Mouse (Mus musculus) R1 (cell line): ENCODE results near the gene Tnni1.

ENCODE experiments used
- DNase-seq: peaks from one replicate; pipeline ENCODE4 v3.0.0-alpha.2; 2018; ENCODE audit warnings: low read depth, low spot score

The Tnni1 gene

GRCm38 (mm10) chr1:135767324-135767890 lies 11.8 kb upstream of the Tnni1 start:
- DNase-seq = no peak

DNA sequence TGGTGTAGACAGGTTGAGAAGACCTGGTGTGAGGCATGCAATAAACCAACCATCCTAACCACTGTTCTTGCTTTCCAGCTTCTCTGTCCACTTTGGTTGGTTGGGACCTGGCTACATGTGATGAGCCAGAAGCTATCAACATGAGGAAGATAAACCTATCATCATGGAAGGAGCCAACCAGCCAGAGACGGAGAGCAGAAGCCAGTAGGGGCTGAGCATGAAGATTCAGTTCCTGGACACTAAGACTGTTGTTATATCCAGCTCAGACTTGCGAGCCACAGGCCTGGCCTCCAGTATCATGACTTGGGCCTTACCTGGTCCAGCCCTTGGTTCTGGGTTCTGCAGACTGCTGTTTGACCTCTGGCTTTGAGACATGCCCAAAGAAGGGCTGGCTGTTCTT lies 10.8 kb upstream of the Tnni1 start:
- no peak for DNase-seq

DNA sequence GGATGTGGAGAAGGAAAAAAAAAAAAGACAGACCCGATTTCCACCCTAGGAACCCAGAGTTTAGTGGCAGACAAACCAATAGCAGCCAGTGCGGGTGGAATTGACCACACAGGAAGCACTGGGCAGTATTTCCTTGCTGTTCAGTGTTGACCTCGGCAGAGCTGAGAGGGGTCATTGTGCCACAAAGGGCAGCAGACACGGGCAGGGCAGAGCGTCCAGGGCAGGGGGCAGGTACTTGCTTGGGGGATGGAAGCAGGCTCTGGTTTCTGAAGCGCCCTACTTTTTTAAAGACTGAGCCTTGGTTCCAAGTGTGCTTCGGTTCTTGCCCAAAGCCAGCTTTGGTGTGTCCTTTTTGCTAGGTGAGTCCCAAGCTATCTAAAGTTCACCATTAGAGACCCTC lies 9.0 kb upstream of the Tnni1 start:
- no peak for DNase-seq

- DNase-seq = no peak
These were observed 8.2 kb upstream of the Tnni1 start for GRCm38 (mm10) chr1:135770896-135771572.

DNA sequence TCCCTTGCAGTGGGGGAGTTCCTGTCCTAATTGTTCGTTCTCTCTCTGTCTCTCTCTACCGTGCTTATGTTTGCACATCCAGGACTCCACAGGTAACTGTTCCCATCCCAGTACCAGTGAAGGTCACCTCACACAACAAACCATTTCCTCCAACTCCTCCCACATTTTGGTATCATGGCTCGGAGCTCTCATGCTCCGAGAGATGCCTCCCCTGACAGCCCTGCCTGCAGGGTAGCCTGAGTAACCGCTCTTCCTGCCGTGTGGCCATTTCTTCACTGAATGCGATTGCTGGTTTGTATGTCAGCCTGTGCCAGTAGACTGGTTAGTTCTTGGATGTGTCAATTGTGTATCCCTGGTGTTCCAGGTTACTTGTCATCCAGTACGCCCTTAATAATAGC lies 7.7 kb upstream of the Tnni1 start:
- no peak for DNase-seq

DNA sequence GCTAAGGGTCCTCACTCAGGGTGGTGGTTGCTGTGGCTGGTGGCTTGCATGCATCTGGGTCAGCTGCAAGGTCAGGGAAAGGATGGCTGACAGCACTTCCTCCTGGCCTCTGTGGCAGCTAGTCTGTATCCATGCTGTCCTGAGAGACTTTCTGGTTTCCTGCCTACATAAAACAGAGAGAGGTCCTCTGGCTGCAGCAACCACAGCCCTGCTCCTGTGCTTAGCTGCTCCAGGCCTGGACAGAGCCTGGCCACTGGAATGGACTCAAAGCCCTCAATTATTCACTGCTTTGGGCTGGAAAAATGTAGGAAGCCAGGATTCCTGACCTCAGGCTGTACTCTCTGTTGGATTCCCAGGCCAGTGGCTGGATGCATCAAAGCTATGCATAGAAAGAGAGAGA lies 2.6 kb upstream of the Tnni1 start:
- DNase-seq = no peak

GRCm38 (mm10) chr1:135777046-135777445 lies 2.2 kb upstream of the Tnni1 start:
- DNase-seq = no peak

DNA sequence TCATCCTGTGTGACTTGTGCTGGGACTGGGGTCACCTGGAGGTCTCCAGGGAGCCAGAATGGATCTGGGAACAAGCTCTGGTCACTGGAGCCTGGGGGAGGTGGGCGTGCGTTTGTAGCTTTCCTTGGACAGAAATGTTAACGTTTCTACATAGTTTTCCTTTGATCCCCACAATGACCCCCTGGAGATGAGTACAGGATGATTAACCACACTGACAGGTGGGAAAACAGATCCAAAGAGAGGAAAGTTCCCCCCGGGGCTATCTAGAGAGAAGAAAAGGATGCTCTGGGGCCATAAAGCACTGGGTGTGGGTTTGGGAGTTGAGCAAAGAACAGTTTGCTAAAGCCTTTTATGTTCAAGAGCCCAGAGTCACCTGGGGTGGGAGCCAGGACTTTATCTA lies 1.4 kb downstream of the Tnni1 start:
- DNase-seq = peak; percentile 41

GRCm38 (mm10) chr1:135781220-135781619 lies 2.0 kb downstream of the Tnni1 start:
- peak; percentile 68 for DNase-seq

- no peak for DNase-seq
These were observed 3.6 kb downstream of the Tnni1 start for GRCm38 (mm10) chr1:135782816-135783215.

DNA sequence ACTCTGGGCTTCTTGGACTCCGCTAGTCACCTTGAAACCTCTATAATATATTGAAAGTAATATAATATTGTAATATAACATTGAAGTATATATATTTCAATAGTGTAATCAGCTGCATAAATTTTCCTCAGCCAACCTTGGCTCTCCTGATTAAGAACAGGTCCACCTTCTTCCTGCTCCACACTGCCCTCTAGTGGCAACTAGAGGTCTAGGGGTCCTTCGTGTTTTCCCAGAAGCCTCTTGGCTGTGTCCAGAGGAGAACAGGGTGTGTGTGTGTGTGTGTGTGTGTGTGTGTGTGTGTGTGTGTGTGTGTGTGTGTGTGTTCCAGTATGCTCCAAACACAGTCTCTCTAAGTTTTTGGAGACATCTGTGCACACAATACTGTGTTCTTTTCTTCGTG lies 8.6 kb downstream of the Tnni1 start:
- DNase-seq = peak; percentile 90

DNA sequence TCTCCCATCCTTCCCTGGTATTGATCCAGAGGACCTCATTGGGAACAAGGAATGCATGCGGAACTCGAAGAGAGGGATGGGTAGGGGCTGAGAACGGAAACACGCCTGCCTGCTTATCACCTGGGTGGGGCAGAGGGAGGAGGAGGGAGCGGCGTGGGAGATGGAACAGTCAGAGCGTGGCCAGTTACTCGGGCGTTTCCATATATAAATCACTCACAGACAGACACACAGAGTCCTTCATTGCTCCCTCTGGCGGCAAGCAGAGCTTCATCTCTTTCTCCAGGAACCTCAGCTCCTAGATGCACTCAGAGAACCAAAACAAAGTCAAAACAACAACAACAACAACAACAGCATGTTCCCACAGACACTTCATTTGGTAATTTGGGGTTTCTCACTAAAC lies 9.5 kb downstream of the Tnni1 start:
- DNase-seq = peak; percentile 71

- peak; percentile 86 for DNase-seq
These were observed 10.6 kb downstream of the Tnni1 start for GRCm38 (mm10) chr1:135789815-135790214.

- peak; percentile 97 for DNase-seq
These were observed 13.1 kb downstream of the Tnni1 start for GRCm38 (mm10) chr1:135792143-135792939.

DNA sequence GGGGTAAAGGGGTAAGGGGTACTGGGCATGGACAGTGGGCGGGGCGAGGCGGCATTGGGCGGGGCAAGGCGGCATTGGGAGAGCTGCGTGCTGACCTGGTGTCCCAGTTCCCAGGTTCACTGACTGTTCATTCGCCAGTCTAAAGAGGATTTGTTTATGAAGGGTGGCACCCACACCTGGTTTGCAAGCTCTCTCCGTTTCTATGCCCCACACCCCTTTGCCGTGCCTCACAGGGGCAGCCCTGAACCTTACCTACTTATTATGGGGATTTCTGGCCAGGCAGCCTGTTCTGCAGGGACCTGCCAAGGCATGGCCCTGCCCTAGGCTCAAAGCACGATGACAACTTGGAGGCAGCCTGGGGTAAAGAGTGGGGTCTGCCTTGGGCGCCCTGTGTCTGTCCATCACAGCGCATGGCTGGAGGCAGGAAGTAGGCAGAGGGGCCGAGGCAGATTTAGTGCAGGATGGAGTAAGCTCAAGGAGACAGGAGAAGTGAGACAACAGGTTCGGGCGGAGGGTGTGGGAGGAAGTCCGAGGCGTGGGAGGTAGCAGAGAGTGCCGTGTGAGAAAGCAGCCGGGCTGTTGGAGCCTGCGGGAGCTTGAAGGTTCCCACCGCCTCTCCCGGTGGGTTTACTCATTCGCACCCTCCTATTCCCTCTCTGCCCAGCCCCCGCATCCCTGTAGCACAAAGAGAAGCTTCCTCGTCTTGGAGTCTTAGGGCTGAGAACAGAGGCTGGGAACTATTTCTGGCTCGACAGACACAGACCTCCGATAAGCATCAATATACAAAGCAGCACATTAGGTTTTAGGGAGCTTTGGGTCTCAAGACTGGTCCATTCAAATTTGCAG lies 14.4 kb downstream of the Tnni1 start:
- DNase-seq = no peak

DNA sequence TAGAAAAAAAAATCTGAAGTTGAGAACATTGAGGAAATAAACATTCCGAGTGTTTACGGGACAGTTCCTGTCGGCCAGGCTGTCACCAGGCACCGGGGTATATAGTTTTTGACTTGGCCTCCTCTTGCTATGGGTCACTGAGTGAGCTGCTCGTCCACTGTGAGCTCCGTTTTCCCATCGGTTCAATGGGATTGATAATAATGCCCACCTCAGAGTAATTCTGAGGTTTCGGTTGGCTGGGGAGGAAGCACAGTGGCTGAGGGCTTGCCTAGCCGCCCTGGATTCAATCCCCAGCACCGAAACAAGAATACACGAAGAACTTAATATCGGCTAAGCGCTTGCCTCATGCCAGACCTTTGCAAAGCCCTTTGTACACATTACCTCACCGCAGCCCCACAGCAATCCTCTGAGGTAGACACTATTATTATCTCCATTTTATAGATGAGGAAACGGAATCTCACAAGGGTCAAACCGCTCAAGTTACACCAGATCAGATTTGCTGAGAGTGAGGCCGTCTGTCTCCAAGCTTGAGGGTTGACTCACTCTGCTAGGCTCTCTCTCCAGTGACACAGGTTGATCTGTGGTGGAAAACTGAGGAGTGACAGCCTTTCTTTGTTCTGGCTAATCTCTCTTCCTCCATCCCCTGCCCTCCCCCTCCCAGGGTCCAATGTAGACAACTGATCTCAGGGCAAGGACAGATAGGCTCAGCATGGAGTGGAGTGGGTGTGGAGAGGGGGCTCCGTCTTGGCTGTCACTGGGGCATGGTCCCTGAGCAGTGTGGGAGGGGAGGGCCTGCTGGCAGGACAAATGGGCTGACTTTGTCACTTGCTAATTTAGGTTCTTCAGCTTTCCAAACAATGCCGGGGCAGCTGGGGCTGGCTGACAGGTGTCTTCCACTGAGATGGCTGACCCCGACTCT lies 15.2 kb downstream of the Tnni1 start:
- peak; percentile 48 for DNase-seq

DNA sequence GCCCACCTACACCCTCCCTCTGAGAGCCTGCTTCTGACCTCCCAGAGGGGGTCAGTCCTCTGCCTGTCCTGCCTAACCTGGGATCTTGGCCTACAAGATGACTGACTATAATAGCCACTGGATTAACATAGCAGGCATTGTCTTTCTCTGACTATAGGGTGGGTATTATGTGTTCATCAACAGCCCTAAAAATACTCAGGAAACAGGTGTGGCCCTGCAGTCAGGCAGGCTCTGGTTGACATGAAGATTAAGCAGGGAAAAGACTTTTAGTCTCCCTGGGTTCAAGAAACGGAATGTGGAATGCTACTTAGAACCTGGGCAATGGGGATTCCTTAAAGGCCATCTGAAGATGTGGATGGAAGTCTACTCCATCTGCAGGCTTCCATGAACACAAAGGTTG lies 19.3 kb downstream of the Tnni1 start:
- no peak for DNase-seq

DNA sequence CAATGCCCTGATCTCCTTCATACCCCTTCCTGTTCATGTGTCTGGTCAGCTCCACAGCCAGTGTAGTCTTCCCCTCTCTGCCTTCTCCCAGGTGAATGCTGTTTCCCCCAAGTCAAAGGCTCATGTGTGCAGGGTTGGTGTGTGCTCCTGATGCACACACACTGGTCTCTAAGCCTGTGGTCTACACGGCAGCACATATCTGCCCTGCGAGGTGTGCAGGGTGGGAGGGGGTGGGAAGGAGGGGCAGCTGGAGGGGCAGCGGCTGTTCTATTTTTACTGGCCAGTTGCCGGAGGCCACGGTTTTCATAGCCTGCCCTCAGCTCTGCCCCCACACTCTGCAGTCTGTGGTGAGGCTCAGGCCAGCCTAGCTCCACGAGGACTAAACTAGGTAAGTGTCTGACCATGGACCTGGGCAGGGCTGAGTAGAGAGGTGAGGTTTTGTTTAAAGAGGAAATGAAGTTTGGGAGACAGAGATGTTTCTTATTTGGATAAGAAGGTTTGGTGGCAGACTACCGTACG lies 19.9 kb downstream of the Tnni1 start:
- DNase-seq = no peak

- no peak for DNase-seq
These were observed 21.1 kb downstream of the Tnni1 start for GRCm38 (mm10) chr1:135800192-135800950.

DNA sequence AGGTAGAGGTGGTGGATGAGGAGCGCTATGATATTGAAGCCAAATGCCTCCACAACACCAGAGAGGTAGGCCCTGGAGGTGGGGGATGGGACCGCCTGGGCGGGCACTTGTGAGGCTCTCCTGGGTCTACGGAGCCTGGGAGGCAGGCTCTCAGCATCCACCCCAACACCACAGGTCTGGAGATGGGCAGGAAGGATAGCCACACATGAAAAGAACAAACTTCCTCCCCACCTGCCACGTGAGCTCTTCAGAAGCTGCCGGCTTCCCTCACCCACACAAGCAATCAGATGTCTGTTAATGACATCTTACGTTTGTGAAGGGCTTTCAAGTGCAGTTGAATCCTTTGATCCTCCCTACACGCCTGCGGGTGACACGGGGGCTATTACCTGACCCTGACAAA lies 28.3 kb downstream of the Tnni1 start:
- DNase-seq = no peak
